Mouse (Mus musculus): Measurements from ENCODE around the gene Fam216a. TPM values are rescaled to one million over a fixed set of nuclear protein-coding genes. Genes with fewer than 3 reads are reported as not detected.

Gene Fam216a
- polyA plus RNA-seq, 1 experiment from 2014 or later, result 149 TPM

DNA sequence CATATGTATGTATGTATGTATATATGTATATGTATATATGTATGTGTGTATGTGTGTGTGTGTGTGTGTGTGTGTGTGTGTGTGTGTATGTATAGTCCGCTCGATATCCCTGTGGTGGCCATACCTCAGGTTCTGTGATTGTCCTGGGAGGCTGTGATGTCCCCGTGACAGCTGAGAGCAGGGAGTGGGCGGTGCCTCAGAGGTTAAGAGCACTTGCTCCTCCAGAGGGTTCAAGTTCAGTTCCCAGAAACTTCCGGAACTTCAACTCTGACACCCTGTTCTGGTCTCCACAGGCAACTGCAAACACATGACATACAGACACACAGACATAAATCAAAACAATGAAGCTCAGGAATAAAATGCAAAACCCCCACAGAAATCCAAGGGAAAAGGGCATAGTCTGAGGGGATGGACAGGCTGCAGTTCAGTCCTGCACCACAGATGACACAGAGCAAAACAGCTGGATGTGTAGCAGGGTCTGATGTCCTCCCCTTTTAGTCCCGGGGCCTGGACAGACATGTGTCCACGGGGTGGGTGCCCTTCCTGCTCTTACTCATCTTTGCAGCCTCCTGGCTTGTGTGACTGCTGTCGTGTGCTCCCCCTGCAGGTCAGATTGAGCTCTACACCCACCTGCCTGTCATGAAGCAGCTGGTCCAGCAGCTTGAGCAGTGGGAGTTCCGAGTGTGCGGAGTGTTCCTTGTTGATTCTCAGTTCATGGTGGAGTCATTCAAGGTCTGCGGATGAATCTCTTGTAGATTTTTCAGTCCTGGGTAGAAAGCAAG is 7.4 kb upstream of the Fam216a start:
- Histone ChIP-seq H3K4me3 (no peak overlapping the region), H3K4me2 (no peak overlapping the region), H3K36me3 (replicated peaks) (peaks cover 30% of the 10 kb centered on the region), H3K27me3 (replicated peaks) (no peaks in the 10 kb centered on the region), H3K4me1 (no peaks in the 10 kb centered on the region), H3K27ac (no peak overlapping the region), H3K9me3 (no peaks in the 10 kb centered on the region), H3K9ac (no peak overlapping the region)
- 61% methylated on average over 11 of the region's 11 CpGs for WGBS
- ATAC-seq (replicated peaks), result 0 out of 2 replicates have a peak, but pooled peaks have one; percentile 24

DNA sequence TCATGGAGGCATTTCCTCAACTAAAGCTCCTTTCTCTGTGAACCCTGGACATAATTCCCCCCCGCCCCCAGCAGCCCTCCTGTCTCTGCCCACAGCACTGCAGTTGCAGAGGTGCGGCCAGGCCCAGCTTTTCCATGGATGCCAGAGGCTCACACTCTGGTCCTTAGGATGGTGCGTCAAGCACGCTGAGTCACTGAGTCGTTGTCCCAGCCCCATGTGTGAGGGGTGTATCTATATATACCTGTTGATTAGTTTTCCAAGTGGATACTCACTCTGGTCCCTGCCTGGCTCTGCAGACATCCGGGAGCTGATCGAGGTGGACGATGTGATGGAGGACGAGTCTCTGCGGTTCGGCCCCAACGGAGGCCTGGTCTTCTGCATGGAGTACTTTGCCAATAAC is 6.0 kb upstream of the Fam216a start:
- peaks cover 30% of the 10 kb centered on the region for H3K36me3 ChIP-seq (replicated peaks)
- WGBS, result 97% methylated on average over 12 of the region's 12 CpGs
- H3K4me1 ChIP-seq, result peaks cover 5% of the 10 kb centered on the region
- no peak overlapping the region for H3K27ac ChIP-seq
- H3K9ac ChIP-seq, result no peak overlapping the region
- H3K27me3 ChIP-seq (replicated peaks), result no peaks in the 10 kb centered on the region
- no peaks in the 10 kb centered on the region for H3K9me3 ChIP-seq
- H3K4me2 ChIP-seq, result no peak overlapping the region
- no peak overlapping the region for H3K4me3 ChIP-seq
- no peak for ATAC-seq (replicated peaks)

DNA sequence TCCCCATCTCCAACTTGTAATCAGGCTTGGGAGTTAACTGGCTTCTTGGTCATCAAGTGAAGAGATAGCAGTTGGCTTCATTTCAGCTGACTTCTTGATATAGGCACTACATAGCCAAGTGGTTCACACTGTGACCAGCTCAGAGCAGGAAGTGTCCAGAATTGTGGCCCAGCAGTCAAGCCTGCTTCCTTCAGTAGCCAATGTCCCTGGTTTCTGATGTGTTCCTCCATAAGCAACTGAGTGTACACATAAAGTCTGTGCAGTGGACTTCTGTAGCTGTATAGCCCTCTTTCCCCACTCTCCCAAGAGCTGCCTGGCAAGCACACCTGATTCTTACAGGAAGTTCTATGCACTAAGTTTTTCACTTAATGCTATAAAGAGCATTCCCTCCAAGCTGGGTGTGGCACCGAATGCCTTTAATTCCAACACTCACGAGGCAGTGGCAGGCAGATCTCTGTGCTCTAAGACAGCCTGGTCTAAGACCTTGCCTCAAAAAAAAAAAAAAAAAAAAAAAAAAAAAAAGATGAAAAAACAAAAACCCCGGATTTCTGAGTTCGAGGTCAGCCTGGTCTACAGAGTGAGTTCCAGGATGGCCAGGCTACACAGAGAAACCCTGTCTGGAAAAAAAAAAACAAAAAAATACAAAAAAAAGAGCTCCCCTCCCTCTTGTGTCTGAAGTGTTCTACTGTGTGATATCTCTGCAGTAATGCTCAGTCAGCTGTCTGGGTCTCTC is 5.1 kb upstream of the Fam216a start:
- no peak overlapping the region for H3K4me3 ChIP-seq
- H3K27ac ChIP-seq, result no peak overlapping the region
- H3K9me3 ChIP-seq, result no peaks in the 10 kb centered on the region
- H3K4me1 ChIP-seq, result peaks cover 10% of the 10 kb centered on the region
- ATAC-seq (replicated peaks), result no peak
- no peak overlapping the region for H3K4me2 ChIP-seq
- no peak overlapping the region for H3K9ac ChIP-seq
- 96% methylated on average over 4 of the region's 4 CpGs for WGBS
- no peaks in the 10 kb centered on the region for H3K27me3 ChIP-seq (replicated peaks)
- peaks cover 27% of the 10 kb centered on the region for H3K36me3 ChIP-seq (replicated peaks)

DNA sequence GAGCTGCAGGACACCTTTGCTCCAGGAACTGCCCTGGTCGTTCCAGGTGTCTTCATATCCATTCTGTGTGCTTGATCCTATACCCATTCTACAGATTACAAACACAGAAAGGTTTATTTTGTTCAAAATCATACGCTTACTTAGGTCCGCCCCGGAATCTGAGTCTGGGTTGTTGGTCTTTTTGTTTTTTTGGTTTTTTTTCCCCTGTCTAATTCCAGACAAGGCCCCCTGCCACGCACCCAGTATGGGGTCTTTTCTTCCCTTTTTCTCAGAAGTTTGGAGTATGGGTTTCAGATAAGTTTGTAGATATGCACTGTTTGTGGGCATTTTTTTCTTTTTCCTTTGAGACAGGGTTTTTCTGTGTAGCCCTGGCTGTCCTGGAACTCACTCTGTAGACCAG is 714 bp upstream of the Fam216a start:
- Histone ChIP-seq H3K27ac (peak overlapping the region; percentile 97), H3K4me3 (peak overlapping the region; percentile 74), H3K27me3 (replicated peaks) (no peaks in the 10 kb centered on the region), H3K36me3 (replicated peaks) (peaks cover 15% of the 10 kb centered on the region), H3K9ac (peak overlapping the region; percentile 97), H3K4me2 (peak overlapping the region; percentile 58), H3K4me1 (peaks cover 23% of the 10 kb centered on the region), H3K9me3 (no peaks in the 10 kb centered on the region)
- ATAC-seq (replicated peaks), result no peak; the same call in 1 of the 2 replicates
- 8% methylated on average over 5 of the region's 5 CpGs for WGBS

DNA sequence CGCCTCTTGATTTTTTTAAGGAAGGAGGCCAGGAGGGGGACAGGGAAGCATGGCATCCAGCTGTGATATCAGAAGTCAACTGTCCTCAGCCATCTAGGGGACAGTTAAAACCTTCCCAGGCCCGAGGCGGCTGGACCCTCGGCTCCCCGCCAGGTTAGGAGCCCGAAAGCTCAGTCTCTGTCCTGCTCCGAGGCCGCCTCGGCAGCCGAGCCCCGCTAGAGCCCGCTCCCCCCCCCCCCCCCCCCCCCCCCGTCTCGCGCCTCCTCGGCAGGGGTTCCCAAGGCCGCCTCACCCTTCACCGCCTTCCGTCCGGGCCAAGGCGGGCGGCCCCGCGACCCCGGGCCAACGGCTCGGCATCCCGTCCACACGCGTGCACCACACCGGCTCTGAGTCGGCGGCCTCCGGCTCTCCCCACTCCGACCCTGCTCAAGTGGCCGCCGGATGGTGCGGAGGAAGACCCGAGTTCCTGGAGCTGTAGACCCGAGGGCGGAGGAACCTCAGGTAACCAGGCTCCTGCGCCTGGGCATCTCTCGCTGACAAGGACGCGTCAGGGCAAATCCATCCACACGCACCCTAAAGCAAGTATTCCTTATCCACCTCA is 473 bp downstream of the Fam216a start, which contains the start of gene Gpn3:
Gene Gpn3, plus strand, starts transcription at position 286 of the 601 bp plus-strand sequence.
- peak within 1 kb of the TSS; percentile 74 for H3K4me3 ChIP-seq
- H3K9me3 ChIP-seq, result no peaks in the 10 kb centered on the region
- peak within 1 kb of the TSS; percentile 97 for H3K27ac ChIP-seq
- H3K4me1 ChIP-seq, result peaks cover 23% of the 10 kb centered on the region
- H3K4me2 ChIP-seq, result peak within 1 kb of the TSS; percentile 58
- peak; percentile 82 for ATAC-seq (replicated peaks)
- H3K27me3 ChIP-seq (replicated peaks), result no peaks in the 10 kb centered on the region
- H3K36me3 ChIP-seq (replicated peaks), result peaks cover 24% of the 10 kb centered on the region
- WGBS, result under 1% methylated on average over 30 of the region's 46 CpGs
- H3K9ac ChIP-seq, result peak within 1 kb of the TSS; percentile 97

DNA sequence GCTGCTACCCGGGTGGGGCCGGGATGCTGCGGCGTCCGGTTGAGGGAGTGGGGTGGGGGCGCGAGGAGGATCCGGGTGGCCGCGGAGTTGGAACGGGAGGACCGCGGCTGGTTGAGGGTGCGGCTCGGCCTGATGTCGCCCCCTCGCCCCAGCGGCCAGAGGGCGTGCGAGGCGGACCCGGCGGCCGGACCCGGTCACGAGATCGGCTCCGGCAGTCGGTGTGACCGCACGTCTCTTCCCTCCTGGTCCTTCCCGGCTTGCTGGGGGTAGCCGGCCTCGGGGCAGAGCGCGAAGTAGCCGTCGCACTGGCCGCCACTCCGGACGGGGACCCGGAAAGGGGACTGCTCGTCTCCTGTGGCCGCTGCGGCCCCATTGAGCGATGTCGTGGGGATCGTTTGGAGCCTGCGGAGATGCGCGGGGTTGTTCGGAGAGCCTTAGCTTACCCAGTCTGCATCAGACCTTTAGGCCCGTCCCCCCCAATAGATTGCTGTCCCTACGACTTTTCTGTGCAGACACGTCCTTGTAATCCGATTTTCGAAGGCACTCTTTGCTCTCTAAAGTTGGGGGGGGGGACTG is 17.6 kb downstream of the Fam216a start:
- Histone ChIP-seq H3K27me3 (replicated peaks) (no peaks in the 10 kb centered on the region), H3K4me2 (peak overlapping the region; percentile 58), H3K9me3 (no peaks in the 10 kb centered on the region), H3K27ac (peak overlapping the region; percentile 85), H3K4me1 (peaks cover 19% of the 10 kb centered on the region), H3K36me3 (replicated peaks) (0 out of 2 replicates have a peak, but pooled peaks cover 4% of the 10 kb centered on the region), H3K9ac (peak overlapping the region; percentile 79), H3K4me3 (peak overlapping the region; percentile 83)
- ATAC-seq (replicated peaks), result peak; percentile 59
- under 1% methylated on average over 57 of the region's 57 CpGs for WGBS

DNA sequence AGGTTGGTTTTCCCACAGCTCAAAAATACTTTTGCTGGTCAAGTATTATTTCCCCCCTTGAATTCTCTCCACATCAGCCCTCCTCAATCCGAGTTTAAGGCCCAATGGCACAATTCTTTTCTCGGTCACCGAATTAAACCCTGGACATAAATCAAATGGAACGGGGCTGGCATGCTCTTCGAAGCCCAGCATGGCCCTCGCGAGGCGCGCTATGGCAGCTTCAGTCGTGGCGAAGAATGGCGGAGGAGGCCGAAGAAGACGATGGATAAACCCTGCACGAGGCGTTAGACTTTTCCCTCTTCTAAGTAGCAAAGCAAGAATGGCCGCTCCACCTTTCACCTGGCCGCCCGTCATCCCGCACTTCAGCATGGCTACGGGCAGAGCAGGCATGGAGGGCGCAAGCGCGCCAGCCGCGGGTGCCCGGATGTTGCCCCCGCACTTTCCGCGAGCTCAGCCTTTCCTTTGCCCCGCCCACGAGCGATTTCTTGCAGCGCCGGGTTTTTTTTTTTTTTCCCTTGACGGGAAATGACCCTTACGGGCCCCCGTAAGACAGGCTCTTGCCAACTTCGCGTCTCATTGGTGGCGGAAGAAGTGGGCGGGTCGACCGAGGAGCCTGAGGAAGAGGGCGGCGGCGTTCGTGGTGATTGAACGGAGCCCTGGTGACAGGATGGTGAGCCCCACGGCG is 18.2 kb downstream of the Fam216a start, which contains the start of the genes Rad9b and Vps29:
Gene Rad9b, minus strand, starts transcription at position 427 of the 685 bp plus-strand sequence.
Gene Vps29, plus strand, starts transcription at position 563 of the 685 bp plus-strand sequence.
- WGBS, result 1% methylated on average over 51 of the region's 51 CpGs
- peaks cover 19% of the 10 kb centered on the region for H3K4me1 ChIP-seq
- ATAC-seq (replicated peaks), result peak; percentile 94
- peak within 1 kb of the TSS; percentile 79 for H3K9ac ChIP-seq
- peak within 1 kb of the TSS; percentile 61 for H3K4me2 ChIP-seq
- H3K27me3 ChIP-seq (replicated peaks), result no peaks in the 10 kb centered on the region
- 0 out of 2 replicates have a peak, but pooled peaks cover 4% of the 10 kb centered on the region for H3K36me3 ChIP-seq (replicated peaks)
- H3K9me3 ChIP-seq, result no peaks in the 10 kb centered on the region
- peak within 1 kb of the TSS; percentile 83 for H3K4me3 ChIP-seq
- peak within 1 kb of the TSS; percentile 85 for H3K27ac ChIP-seq

DNA sequence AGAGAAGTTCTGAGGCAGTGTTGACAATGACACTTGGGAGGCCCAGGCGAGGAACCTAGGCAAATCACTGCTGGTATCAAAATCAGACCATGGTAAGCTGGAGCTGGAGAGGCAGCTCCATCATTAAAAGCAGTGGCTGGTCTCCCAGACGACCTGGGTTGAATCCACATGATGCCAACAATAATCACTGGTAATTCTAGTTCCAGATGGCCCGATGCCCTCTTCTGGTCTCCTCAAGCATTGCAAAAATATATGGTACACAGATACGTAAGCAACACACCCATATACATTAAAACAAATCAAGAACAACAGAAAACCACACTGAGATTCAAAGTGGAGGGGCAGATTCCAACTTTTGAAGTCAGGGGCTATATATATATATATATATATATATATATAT is 26.4 kb downstream of the Fam216a start:
- no peak for ATAC-seq (replicated peaks)
- Histone ChIP-seq H3K4me3 (no peak overlapping the region), H3K27me3 (replicated peaks) (no peaks in the 10 kb centered on the region), H3K36me3 (replicated peaks) (no peaks in the 10 kb centered on the region), H3K9ac (no peak overlapping the region), H3K27ac (no peak overlapping the region), H3K4me2 (no peak overlapping the region), H3K4me1 (no peaks in the 10 kb centered on the region), H3K9me3 (no peaks in the 10 kb centered on the region)
- 84% methylated on average over 4 of the region's 4 CpGs for WGBS

DNA sequence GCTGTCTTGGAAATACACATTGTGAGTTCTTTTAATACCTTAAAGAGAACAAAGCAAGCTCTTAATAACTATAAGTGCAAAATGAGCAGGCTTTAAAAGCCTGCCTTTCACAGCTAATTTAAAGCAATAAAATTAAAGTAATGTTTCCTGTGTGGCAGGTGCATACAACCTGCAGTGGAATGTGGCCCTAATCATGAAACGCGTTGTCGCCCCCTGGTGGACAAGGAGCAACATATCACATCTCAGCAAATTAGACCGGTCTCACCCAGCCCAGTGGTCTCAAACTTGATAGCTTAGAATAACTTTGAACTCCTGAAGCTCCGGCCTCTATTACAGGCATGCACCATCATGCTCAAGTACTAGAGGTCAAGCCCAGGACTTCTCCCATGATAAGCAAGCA is 27.9 kb downstream of the Fam216a start:
- Histone ChIP-seq H3K27me3 (replicated peaks) (no peaks in the 10 kb centered on the region), H3K4me2 (no peak overlapping the region), H3K36me3 (replicated peaks) (no peaks in the 10 kb centered on the region), H3K9me3 (no peaks in the 10 kb centered on the region), H3K9ac (no peak overlapping the region), H3K4me3 (no peak overlapping the region), H3K27ac (no peak overlapping the region), H3K4me1 (no peaks in the 10 kb centered on the region)
- ATAC-seq (replicated peaks), result no peak
- 10% methylated on average over 5 of the region's 5 CpGs for WGBS

DNA sequence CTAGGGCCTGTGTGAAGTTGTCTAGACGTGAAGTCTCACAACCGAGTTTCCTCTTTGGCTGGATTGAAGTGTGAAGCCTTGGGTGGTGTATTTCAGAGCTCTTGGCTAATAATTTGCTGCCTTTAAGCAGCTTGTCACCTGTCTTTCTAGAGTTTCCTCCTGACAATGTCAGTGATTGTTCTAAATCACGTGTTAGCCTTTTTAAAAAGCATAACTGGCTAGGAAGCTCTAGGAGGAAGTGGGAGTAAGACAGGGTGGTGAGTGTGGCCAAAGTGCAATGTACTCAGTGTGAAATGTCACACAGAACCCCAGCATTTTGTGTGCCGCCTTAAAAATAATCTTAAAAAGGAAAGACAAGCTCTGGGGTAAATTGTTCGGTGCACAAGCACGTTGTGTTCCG is 28.4 kb downstream of the Fam216a start:
- no peak overlapping the region for H3K27ac ChIP-seq
- H3K27me3 ChIP-seq (replicated peaks), result no peaks in the 10 kb centered on the region
- WGBS, result 56% methylated on average over 7 of the region's 7 CpGs
- H3K9ac ChIP-seq, result no peak overlapping the region
- H3K36me3 ChIP-seq (replicated peaks), result no peaks in the 10 kb centered on the region
- no peak overlapping the region for H3K4me3 ChIP-seq
- no peak for ATAC-seq (replicated peaks)
- no peak overlapping the region for H3K4me2 ChIP-seq
- no peaks in the 10 kb centered on the region for H3K9me3 ChIP-seq
- no peaks in the 10 kb centered on the region for H3K4me1 ChIP-seq

DNA sequence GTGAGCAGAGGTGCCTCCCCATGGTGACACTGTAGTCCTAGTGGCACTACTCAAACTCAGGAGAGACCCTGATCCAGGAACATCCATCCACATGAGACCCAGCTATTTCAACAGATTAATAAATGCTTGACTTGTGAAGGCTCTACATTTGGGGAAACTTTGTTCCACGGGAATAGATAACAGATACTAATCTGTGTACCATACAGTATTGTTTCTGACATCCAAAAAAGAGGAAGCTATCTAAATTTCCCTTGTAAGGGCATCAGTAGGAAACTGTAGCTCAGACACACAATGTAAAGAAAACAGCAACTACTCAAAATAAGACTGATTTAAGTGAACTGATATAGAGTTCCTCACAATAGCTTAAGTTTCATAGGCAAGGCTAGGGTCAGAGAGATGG is 29.3 kb downstream of the Fam216a start:
- Histone ChIP-seq H3K9me3 (no peaks in the 10 kb centered on the region), H3K36me3 (replicated peaks) (no peaks in the 10 kb centered on the region), H3K27me3 (replicated peaks) (no peaks in the 10 kb centered on the region), H3K27ac (no peak overlapping the region), H3K4me2 (no peak overlapping the region), H3K4me1 (no peaks in the 10 kb centered on the region), H3K9ac (no peak overlapping the region), H3K4me3 (no peak overlapping the region)
- WGBS, result 82% methylated on average over 1 of the region's 1 CpGs
- ATAC-seq (replicated peaks), result no peak

Measured in midbrain, embryonic 15.5 days (tissue).